Mouse (Mus musculus): ENCODE measurements around the gene Slc26a8. TPM values are rescaled to one million over a fixed set of nuclear protein-coding genes. Genes with fewer than 3 reads are reported as not detected.

Slc26a8 gene
- polyA plus RNA-seq, 1 experiment: not detected

- Histone ChIP-seq H3K4me3 (no peak overlapping the region), H3K79me2 (ENCODE audit: control insufficient read depth, insufficient read depth) (peaks cover 92% of the 10 kb centered on the region), H3K4me2 (ENCODE audit: low read depth) (peak overlapping the region; percentile 28), H3K36me3 (ENCODE audit: control insufficient read depth, insufficient read depth) (no peaks in the 10 kb centered on the region), H3ac (ENCODE audit: control insufficient read depth, insufficient read length) (no peak overlapping the region), H3K27me3 (ENCODE audit: control insufficient read depth, insufficient read depth, insufficient read length) (no peaks in the 10 kb centered on the region)
- TF ChIP-seq E2F4 (IDR thresholded peaks at IDR 0.05; ENCODE audit: insufficient read depth) (no peak), MYOG (IDR thresholded peaks at IDR 0.05; ENCODE audit: control insufficient read depth in 1 of 3, insufficient read depth in 1 of 3, insufficient read length in 2 of 3, low read depth in 2 of 3) (no peak), SRF (IDR thresholded peaks at IDR 0.05; ENCODE audit: control insufficient read depth, insufficient read length, low read depth) (no peak), POLR2AphosphoS2 (IDR thresholded peaks at IDR 0.05; ENCODE audit: insufficient read length, low read depth) (no peak), USF1 (IDR thresholded peaks at IDR 0.05; ENCODE audit: low read depth) (no peak), CEBPB (IDR thresholded peaks at IDR 0.05; ENCODE audit: insufficient read depth, poor library complexity, severe bottlenecking) (no peak), TCF3 (IDR thresholded peaks at IDR 0.05; ENCODE audit: insufficient read length, low read depth) (no peak), REST (IDR thresholded peaks at IDR 0.05; ENCODE audit: insufficient read depth, insufficient read length) (no peak), MYOD1 (IDR thresholded peaks at IDR 0.05; ENCODE audit: control insufficient read depth in 1 of 3, insufficient read length in 2 of 3, low read depth in 2 of 3) (no peak), TCF12 (IDR thresholded peaks at IDR 0.05; ENCODE audit: insufficient read depth, poor library complexity, severe bottlenecking) (no peak)
Observed at GRCm38 (mm10) chr17:28697290-28698195, 7.5 kb upstream of the Slc26a8 start.

DNA sequence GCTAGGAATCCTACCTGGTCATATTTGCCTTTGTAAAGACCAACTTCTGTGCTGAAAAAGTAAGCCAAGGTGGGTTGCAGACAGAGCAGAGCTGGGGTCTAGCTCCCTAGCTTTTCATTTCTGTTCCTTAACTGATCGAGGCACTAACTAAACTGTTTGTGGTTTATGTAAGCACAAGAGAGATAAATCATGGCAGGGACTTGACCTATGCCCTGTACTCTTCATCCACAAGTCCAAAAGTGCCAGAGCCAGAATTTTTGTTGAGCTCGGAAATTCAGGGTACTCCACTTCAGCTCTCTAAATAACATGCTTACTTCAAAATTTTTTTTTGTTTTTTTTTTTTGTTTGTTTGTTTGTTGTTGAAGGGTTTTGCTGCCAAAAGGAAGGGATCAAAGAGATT is 6.6 kb upstream of the Slc26a8 start:
- TF ChIP-seq CEBPB (IDR thresholded peaks at IDR 0.05; ENCODE audit: insufficient read depth, poor library complexity, severe bottlenecking): no peak
- TF ChIP-seq REST (IDR thresholded peaks at IDR 0.05; ENCODE audit: insufficient read depth, insufficient read length): no peak
- no peak for TF ChIP-seq POLR2AphosphoS2 (IDR thresholded peaks at IDR 0.05; ENCODE audit: insufficient read length, low read depth)
- TF ChIP-seq USF1 (IDR thresholded peaks at IDR 0.05; ENCODE audit: low read depth): no peak
- TF ChIP-seq TCF3 (IDR thresholded peaks at IDR 0.05; ENCODE audit: insufficient read length, low read depth): no peak
- no peak for TF ChIP-seq SRF (IDR thresholded peaks at IDR 0.05; ENCODE audit: control insufficient read depth, insufficient read length, low read depth)
- no peak for TF ChIP-seq MAX (IDR thresholded peaks at IDR 0.05; ENCODE audit: low read depth)
- no peak for TF ChIP-seq TCF12 (IDR thresholded peaks at IDR 0.05; ENCODE audit: insufficient read depth, poor library complexity, severe bottlenecking)
- no peak for TF ChIP-seq E2F4 (IDR thresholded peaks at IDR 0.05; ENCODE audit: insufficient read depth)
- TF ChIP-seq MYOD1 (IDR thresholded peaks at IDR 0.05; ENCODE audit: control insufficient read depth in 1 of 3, insufficient read length in 2 of 3, low read depth in 2 of 3): no peak
- TF ChIP-seq POLR2A (IDR thresholded peaks at IDR 0.05; ENCODE audit: insufficient read length, low read depth): no peak
- no peak for TF ChIP-seq MYOG (IDR thresholded peaks at IDR 0.05; ENCODE audit: control insufficient read depth in 1 of 3, insufficient read depth in 1 of 3, insufficient read length in 2 of 3, low read depth in 2 of 3)
- peaks cover 92% of the 10 kb centered on the region for H3K79me2 ChIP-seq (ENCODE audit: control insufficient read depth, insufficient read depth)
- H3K36me3 ChIP-seq (ENCODE audit: control insufficient read depth, insufficient read depth): no peaks in the 10 kb centered on the region
- H3K27me3 ChIP-seq (ENCODE audit: control insufficient read depth, insufficient read depth, insufficient read length): no peaks in the 10 kb centered on the region
- no peak overlapping the region for H3ac ChIP-seq (ENCODE audit: control insufficient read depth, insufficient read length)
- no peak overlapping the region for H3K4me3 ChIP-seq
- no peak overlapping the region for H3K4me2 ChIP-seq (ENCODE audit: low read depth)

DNA sequence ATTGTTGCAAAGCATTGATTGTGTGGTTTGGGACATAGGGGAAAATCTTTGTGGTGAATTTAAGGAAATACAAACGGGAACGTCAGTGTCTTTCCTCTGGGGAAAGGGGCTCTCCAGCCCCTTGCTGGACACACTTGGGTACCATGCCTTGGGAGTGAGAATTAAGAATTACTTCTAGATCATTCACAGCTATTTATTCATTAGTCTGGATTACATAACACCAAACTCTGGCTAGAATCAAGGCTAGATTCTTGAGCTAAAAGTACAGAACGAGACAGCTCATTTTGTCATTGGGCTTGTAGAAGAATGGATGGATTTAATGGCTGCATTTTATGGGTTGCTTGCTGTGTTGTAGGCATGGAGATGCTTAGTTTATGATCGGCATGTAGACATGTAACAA is 4.8 kb upstream of the Slc26a8 start:
- H3K4me2 ChIP-seq (ENCODE audit: low read depth): no peak overlapping the region
- H3K36me3 ChIP-seq (ENCODE audit: control insufficient read depth, insufficient read depth): no peaks in the 10 kb centered on the region
- no peak overlapping the region for H3K4me3 ChIP-seq
- H3K79me2 ChIP-seq (ENCODE audit: control insufficient read depth, insufficient read depth): peaks cover 74% of the 10 kb centered on the region
- no peak overlapping the region for H3ac ChIP-seq (ENCODE audit: control insufficient read depth, insufficient read length)
- H3K27me3 ChIP-seq (ENCODE audit: control insufficient read depth, insufficient read depth, insufficient read length): no peaks in the 10 kb centered on the region
- TF ChIP-seq POLR2A (IDR thresholded peaks at IDR 0.05; ENCODE audit: insufficient read length, low read depth) (no peak), TCF3 (IDR thresholded peaks at IDR 0.05; ENCODE audit: insufficient read length, low read depth) (no peak), REST (IDR thresholded peaks at IDR 0.05; ENCODE audit: insufficient read depth, insufficient read length) (no peak), MYOD1 (IDR thresholded peaks at IDR 0.05; ENCODE audit: control insufficient read depth in 1 of 3, insufficient read length in 2 of 3, low read depth in 2 of 3) (no peak), TCF12 (IDR thresholded peaks at IDR 0.05; ENCODE audit: insufficient read depth, poor library complexity, severe bottlenecking) (no peak), POLR2AphosphoS2 (IDR thresholded peaks at IDR 0.05; ENCODE audit: insufficient read length, low read depth) (no peak), USF1 (IDR thresholded peaks at IDR 0.05; ENCODE audit: low read depth) (no peak), CEBPB (IDR thresholded peaks at IDR 0.05; ENCODE audit: insufficient read depth, poor library complexity, severe bottlenecking) (no peak), E2F4 (IDR thresholded peaks at IDR 0.05; ENCODE audit: insufficient read depth) (no peak), SRF (IDR thresholded peaks at IDR 0.05; ENCODE audit: control insufficient read depth, insufficient read length, low read depth) (no peak), MYOG (IDR thresholded peaks at IDR 0.05; ENCODE audit: control insufficient read depth in 1 of 3, insufficient read depth in 1 of 3, insufficient read length in 2 of 3, low read depth in 2 of 3) (no peak), MAX (IDR thresholded peaks at IDR 0.05; ENCODE audit: low read depth) (no peak)

GRCm38 (mm10) chr17:28694078-28694477 is 4.0 kb upstream of the Slc26a8 start:
- peaks cover 66% of the 10 kb centered on the region for H3K79me2 ChIP-seq (ENCODE audit: control insufficient read depth, insufficient read depth)
- TF ChIP-seq POLR2AphosphoS2 (IDR thresholded peaks at IDR 0.05; ENCODE audit: insufficient read length, low read depth) (no peak), CEBPB (IDR thresholded peaks at IDR 0.05; ENCODE audit: insufficient read depth, poor library complexity, severe bottlenecking) (no peak), SRF (IDR thresholded peaks at IDR 0.05; ENCODE audit: control insufficient read depth, insufficient read length, low read depth) (no peak), REST (IDR thresholded peaks at IDR 0.05; ENCODE audit: insufficient read depth, insufficient read length) (no peak), TCF12 (IDR thresholded peaks at IDR 0.05; ENCODE audit: insufficient read depth, poor library complexity, severe bottlenecking) (no peak), MYOG (IDR thresholded peaks at IDR 0.05; ENCODE audit: control insufficient read depth in 1 of 3, insufficient read depth in 1 of 3, insufficient read length in 2 of 3, low read depth in 2 of 3) (no peak), MYOD1 (IDR thresholded peaks at IDR 0.05; ENCODE audit: control insufficient read depth in 1 of 3, insufficient read length in 2 of 3, low read depth in 2 of 3) (no peak), POLR2A (IDR thresholded peaks at IDR 0.05; ENCODE audit: insufficient read length, low read depth) (no peak), MAX (IDR thresholded peaks at IDR 0.05; ENCODE audit: low read depth) (no peak), TCF3 (IDR thresholded peaks at IDR 0.05; ENCODE audit: insufficient read length, low read depth) (no peak), USF1 (IDR thresholded peaks at IDR 0.05; ENCODE audit: low read depth) (no peak), E2F4 (IDR thresholded peaks at IDR 0.05; ENCODE audit: insufficient read depth) (no peak)
- H3K36me3 ChIP-seq (ENCODE audit: control insufficient read depth, insufficient read depth): no peaks in the 10 kb centered on the region
- H3K4me2 ChIP-seq (ENCODE audit: low read depth): no peak overlapping the region
- no peak overlapping the region for H3K4me3 ChIP-seq
- H3K27me3 ChIP-seq (ENCODE audit: control insufficient read depth, insufficient read depth, insufficient read length): no peaks in the 10 kb centered on the region
- H3ac ChIP-seq (ENCODE audit: control insufficient read depth, insufficient read length): no peak overlapping the region
